Mouse (Mus musculus): ENCODE measurements around the gene Plpp3. TPM values are rescaled to one million over a fixed set of nuclear protein-coding genes. Genes with fewer than 3 reads are reported as not detected.
A peak's percentile ranks its signal among the peaks of the same experiment; 100 is the strongest.

Plpp3 gene
- polyA plus RNA-seq, 1 experiment from 2014 or later = 95.1 TPM

GRCm38 (mm10) chr4:105160470-105160869, 3.3 kb downstream of the Plpp3 start:
- Histone ChIP-seq H3K36me3 (no peaks in the 10 kb centered on the region), H3K27me3 (0 out of 2 replicates have a peak, but pooled peaks cover 2% of the 10 kb centered on the region), H3K9me3 (no peaks in the 10 kb centered on the region), H3K4me2 (peak overlapping the region; percentile 86), H3K4me1 (replicated peaks) (peaks cover 20% of the 10 kb centered on the region), H3K9ac (0 out of 2 replicates have a peak overlapping the region, but pooled peaks have one; percentile 5), H3K4me3 (peak overlapping the region; percentile 75), H3K27ac (replicated peaks) (no peak overlapping the region)
- 71% methylated on average over 6 of the region's 6 CpGs for WGBS
- ATAC-seq (ENCODE audit: low FRiP score, low read depth) = no peak

- WGBS = 47% methylated on average over 6 of the region's 6 CpGs
- Histone ChIP-seq H3K4me3 (no peak overlapping the region), H3K4me1 (replicated peaks) (peaks cover 17% of the 10 kb centered on the region)
These were observed 4.9 kb downstream of the Plpp3 start for GRCm38 (mm10) chr4:105162014-105162413.

GRCm38 (mm10) chr4:105162676-105163075, 5.5 kb downstream of the Plpp3 start:
- H3K9ac ChIP-seq = peak overlapping the region; percentile 25; the same call in 1 of the 2 replicates
- peak overlapping the region; percentile 86 for H3K4me2 ChIP-seq
- no peaks in the 10 kb centered on the region for H3K36me3 ChIP-seq
- H3K9me3 ChIP-seq = no peaks in the 10 kb centered on the region
- 81% methylated on average over 2 of the region's 2 CpGs for WGBS
- no peak overlapping the region for H3K27ac ChIP-seq (replicated peaks)
- peaks cover 17% of the 10 kb centered on the region for H3K4me1 ChIP-seq (replicated peaks)
- H3K27me3 ChIP-seq = 0 out of 2 replicates have a peak, but pooled peaks cover 2% of the 10 kb centered on the region
- no peak for ATAC-seq (ENCODE audit: low FRiP score, low read depth)
- no peak overlapping the region for H3K4me3 ChIP-seq

More at GRCm38 (mm10) chr4:105162014-105162413, 4.9 kb downstream of the Plpp3 start:
- H3K36me3 ChIP-seq = no peaks in the 10 kb centered on the region
- peak overlapping the region; percentile 86 for H3K4me2 ChIP-seq
- no peak overlapping the region for H3K9ac ChIP-seq
- no peak for ATAC-seq (ENCODE audit: low FRiP score, low read depth)
- H3K9me3 ChIP-seq = no peaks in the 10 kb centered on the region
- no peak overlapping the region for H3K27ac ChIP-seq (replicated peaks)
- H3K27me3 ChIP-seq = 0 out of 2 replicates have a peak, but pooled peaks cover 2% of the 10 kb centered on the region

- Histone ChIP-seq H3K4me2 (no peak overlapping the region), H3K9me3 (no peaks in the 10 kb centered on the region), H3K36me3 (no peaks in the 10 kb centered on the region), H3K27ac (replicated peaks) (no peak overlapping the region), H3K9ac (no peak overlapping the region), H3K4me1 (replicated peaks) (peaks cover 21% of the 10 kb centered on the region), H3K27me3 (0 out of 2 replicates have a peak, but pooled peaks cover 2% of the 10 kb centered on the region), H3K4me3 (no peak overlapping the region)
- ATAC-seq (ENCODE audit: low FRiP score, low read depth) = no peak
- WGBS = 80% methylated on average over 4 of the region's 4 CpGs
These were observed 6.8 kb downstream of the Plpp3 start for GRCm38 (mm10) chr4:105163981-105164411.

- H3K27me3 ChIP-seq = no peaks in the 10 kb centered on the region
- no peak for ATAC-seq (ENCODE audit: low FRiP score, low read depth)
- no peaks in the 10 kb centered on the region for H3K36me3 ChIP-seq
- no peak overlapping the region for H3K4me3 ChIP-seq
- H3K9ac ChIP-seq = no peak overlapping the region
- WGBS = 87% methylated on average over 6 of the region's 6 CpGs
- peaks cover 24% of the 10 kb centered on the region for H3K4me1 ChIP-seq (replicated peaks)
- H3K4me2 ChIP-seq = no peak overlapping the region
- no peak overlapping the region for H3K27ac ChIP-seq (replicated peaks)
- H3K9me3 ChIP-seq = no peaks in the 10 kb centered on the region
These were observed 7.8 kb downstream of the Plpp3 start for GRCm38 (mm10) chr4:105164952-105165351.

- ATAC-seq (ENCODE audit: low FRiP score, low read depth) = no peak
- 20% methylated on average over 7 of the region's 7 CpGs for WGBS
- peaks cover 32% of the 10 kb centered on the region for H3K4me1 ChIP-seq (replicated peaks)
These were observed 12.0 kb downstream of the Plpp3 start for GRCm38 (mm10) chr4:105169093-105169571.

GRCm38 (mm10) chr4:105169826-105170810, 13.0 kb downstream of the Plpp3 start:
- Histone ChIP-seq H3K27me3 (no peaks in the 10 kb centered on the region), H3K4me1 (replicated peaks) (peaks cover 32% of the 10 kb centered on the region), H3K4me2 (peak overlapping the region; percentile 38), H3K4me3 (no peak overlapping the region), H3K27ac (replicated peaks) (peak overlapping the region; percentile 71), H3K9me3 (no peaks in the 10 kb centered on the region), H3K9ac (no peak overlapping the region), H3K36me3 (no peaks in the 10 kb centered on the region)
- ATAC-seq (ENCODE audit: low FRiP score, low read depth) = no peak
- WGBS = 20% methylated on average over 16 of the region's 16 CpGs

More at GRCm38 (mm10) chr4:105169093-105169571, 12.0 kb downstream of the Plpp3 start:
- Histone ChIP-seq H3K4me3 (no peak overlapping the region), H3K36me3 (no peaks in the 10 kb centered on the region), H3K9me3 (no peaks in the 10 kb centered on the region), H3K27ac (replicated peaks) (peak overlapping the region; percentile 71), H3K4me2 (peak overlapping the region; percentile 21), H3K9ac (no peak overlapping the region), H3K27me3 (no peaks in the 10 kb centered on the region)

GRCm38 (mm10) chr4:105170811-105171401, 13.8 kb downstream of the Plpp3 start:
- Histone ChIP-seq H3K4me1 (replicated peaks) (peaks cover 39% of the 10 kb centered on the region), H3K27me3 (no peaks in the 10 kb centered on the region), H3K36me3 (no peaks in the 10 kb centered on the region), H3K9me3 (no peaks in the 10 kb centered on the region), H3K4me2 (peak overlapping the region; percentile 38), H3K9ac (no peak overlapping the region), H3K27ac (replicated peaks) (peak overlapping the region; percentile 71), H3K4me3 (no peak overlapping the region)
- WGBS = 23% methylated on average over 9 of the region's 9 CpGs
- ATAC-seq (ENCODE audit: low FRiP score, low read depth) = peak; percentile 89

- Histone ChIP-seq H3K4me1 (replicated peaks) (peaks cover 42% of the 10 kb centered on the region), H3K9ac (no peak overlapping the region), H3K4me3 (no peak overlapping the region), H3K4me2 (peak overlapping the region; percentile 38), H3K27ac (replicated peaks) (peak overlapping the region; percentile 71), H3K27me3 (no peaks in the 10 kb centered on the region), H3K9me3 (no peaks in the 10 kb centered on the region), H3K36me3 (no peaks in the 10 kb centered on the region)
- ATAC-seq (ENCODE audit: low FRiP score, low read depth) = no peak
- WGBS = 35% methylated on average over 3 of the region's 3 CpGs
These were observed 14.3 kb downstream of the Plpp3 start for GRCm38 (mm10) chr4:105171432-105171831.

- no peak for ATAC-seq (ENCODE audit: low FRiP score, low read depth)
- Histone ChIP-seq H3K9me3 (no peaks in the 10 kb centered on the region), H3K9ac (no peak overlapping the region), H3K4me2 (no peak overlapping the region), H3K27me3 (no peaks in the 10 kb centered on the region), H3K4me1 (replicated peaks) (peaks cover 38% of the 10 kb centered on the region), H3K27ac (replicated peaks) (peak overlapping the region; percentile 68), H3K4me3 (no peak overlapping the region), H3K36me3 (no peaks in the 10 kb centered on the region)
- WGBS = 75% methylated on average over 4 of the region's 4 CpGs
These were observed 17.6 kb downstream of the Plpp3 start for GRCm38 (mm10) chr4:105174778-105175177.

- H3K4me1 ChIP-seq (replicated peaks) = peaks cover 39% of the 10 kb centered on the region
- H3K36me3 ChIP-seq = no peaks in the 10 kb centered on the region
- 58% methylated on average over 16 of the region's 16 CpGs for WGBS
- H3K4me3 ChIP-seq = no peak overlapping the region
- peak; percentile 58 for ATAC-seq (ENCODE audit: low FRiP score, low read depth)
- no peak overlapping the region for H3K4me2 ChIP-seq
- H3K9me3 ChIP-seq = no peaks in the 10 kb centered on the region
- peak overlapping the region; percentile 78 for H3K27ac ChIP-seq (replicated peaks)
- H3K9ac ChIP-seq = no peak overlapping the region
- no peaks in the 10 kb centered on the region for H3K27me3 ChIP-seq
These were observed 18.3 kb downstream of the Plpp3 start for GRCm38 (mm10) chr4:105175255-105176035.
